Mouse (Mus musculus): ENCODE measurements around the gene Tcn2. TPM values are rescaled to one million over a fixed set of nuclear protein-coding genes. Genes with fewer than 3 reads are reported as not detected.
"Not testable (repeated sequence)": the region's sequence is repeated elsewhere in the genome, so short reads cannot be mapped to it uniquely, and the experiment has no call there.

Gene Tcn2
- polyA plus RNA-seq, 1 experiment from 2014 or later: 31.4 TPM

DNA sequence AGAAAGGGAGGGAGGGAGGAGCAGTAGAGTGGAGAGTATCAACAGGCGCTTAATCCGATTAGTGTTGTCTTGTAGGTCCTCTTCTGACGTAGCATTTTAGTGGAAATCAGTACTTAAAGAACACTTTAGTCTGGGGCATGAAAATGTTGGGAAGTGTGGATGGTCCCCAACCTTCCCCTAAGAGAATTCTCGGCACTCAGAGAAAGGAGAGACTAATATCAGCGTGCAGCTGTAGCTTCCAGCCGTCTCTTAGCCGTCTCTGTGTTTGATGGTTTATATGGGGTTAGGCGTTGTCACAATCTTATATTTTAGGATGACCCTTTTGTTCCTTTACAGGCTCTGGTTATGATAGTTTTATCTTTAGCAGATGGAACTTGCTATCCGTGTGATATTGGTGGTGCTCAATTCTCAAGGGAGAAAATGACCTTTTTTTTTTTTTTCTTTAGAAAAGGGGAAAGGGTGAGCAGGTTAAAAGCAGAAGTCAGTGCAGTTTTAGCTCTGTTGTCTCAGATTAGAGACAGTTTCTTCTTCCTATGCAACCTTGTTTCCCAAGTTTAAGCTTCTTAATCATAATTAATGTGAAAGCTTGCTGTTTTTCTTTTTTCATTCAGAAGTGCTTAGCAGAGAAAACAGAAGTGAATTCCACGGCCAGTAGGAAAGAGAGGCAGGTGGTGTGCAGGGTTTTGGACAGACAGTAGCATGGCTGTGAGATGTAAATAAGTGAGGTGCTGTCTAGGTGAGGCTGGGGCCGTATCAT is 32.6 kb upstream of the Tcn2 start:
- Histone ChIP-seq H3K36me3 (ENCODE audit: control insufficient read depth, insufficient read depth, low read length) (no peaks in the 10 kb centered on the region), H3K27ac (ENCODE audit: low read depth, low read length) (no peak overlapping the region), H3K9ac (ENCODE audit: low read length) (peak overlapping the region; percentile 82), H3K27me3 (ENCODE audit: control insufficient read depth, insufficient read depth, low read length) (no peaks in the 10 kb centered on the region), H3K4me1 (ENCODE audit: control insufficient read depth, insufficient read depth, low read length) (peaks cover 7% of the 10 kb centered on the region), H3K4me2 (ENCODE audit: low read depth) (peak overlapping the region; percentile 89), H3K9me3 (ENCODE audit: control insufficient read depth, low read length) (no peaks in the 10 kb centered on the region), H3K4me3 (ENCODE audit: low read depth, low read length) (peak overlapping the region; percentile 86)
- 17% methylated on average over 11 of the region's 11 CpGs for WGBS
- no peak for DNase-seq (ENCODE audit: low spot score)
- ATAC-seq (ENCODE audit: insufficient read depth, low FRiP score, low TSS enrichment): no peak; the same call in 1 of the 2 replicates

GRCm38 (mm10) chr11:3963610-3964415 is 31.9 kb upstream of the Tcn2 start, which contains the start of gene Pes1:
Gene Pes1 (plus strand): TSS chr11:3963975.
- no peak within 1 kb of the TSS for H3K27ac ChIP-seq (ENCODE audit: low read depth, low read length)
- H3K36me3 ChIP-seq (ENCODE audit: control insufficient read depth, insufficient read depth, low read length): no peaks in the 10 kb centered on the region

GRCm38 (mm10) chr11:3963155-3963554 is 31.2 kb upstream of the Tcn2 start:
- peak overlapping the region; percentile 25 for H3K4me2 ChIP-seq (ENCODE audit: low read depth)
- WGBS: 81% methylated on average over 10 of the region's 10 CpGs
- peak overlapping the region; percentile 82 for H3K9ac ChIP-seq (ENCODE audit: low read length)
- peak; percentile 24 for DNase-seq (ENCODE audit: low spot score)
- ATAC-seq (ENCODE audit: insufficient read depth, low FRiP score, low TSS enrichment): no peak; the same call in 1 of the 2 replicates
- H3K27ac ChIP-seq (ENCODE audit: low read depth, low read length): no peak overlapping the region
- H3K36me3 ChIP-seq (ENCODE audit: control insufficient read depth, insufficient read depth, low read length): no peaks in the 10 kb centered on the region
- peaks cover 7% of the 10 kb centered on the region for H3K4me1 ChIP-seq (ENCODE audit: control insufficient read depth, insufficient read depth, low read length)
- H3K9me3 ChIP-seq (ENCODE audit: control insufficient read depth, low read length): no peaks in the 10 kb centered on the region
- H3K4me3 ChIP-seq (ENCODE audit: low read depth, low read length): peak overlapping the region; percentile 86
- H3K27me3 ChIP-seq (ENCODE audit: control insufficient read depth, insufficient read depth, low read length): no peaks in the 10 kb centered on the region

More at GRCm38 (mm10) chr11:3963610-3964415, 31.9 kb upstream of the Tcn2 start, which contains the start of gene Pes1:
- H3K4me3 ChIP-seq (ENCODE audit: low read depth, low read length): peak within 1 kb of the TSS; percentile 86
- H3K4me1 ChIP-seq (ENCODE audit: control insufficient read depth, insufficient read depth, low read length): peaks cover 7% of the 10 kb centered on the region
- WGBS: under 1% methylated on average over 31 of the region's 31 CpGs
- H3K27me3 ChIP-seq (ENCODE audit: control insufficient read depth, insufficient read depth, low read length): no peaks in the 10 kb centered on the region
- DNase-seq (ENCODE audit: low spot score): peak; percentile 89
- H3K9me3 ChIP-seq (ENCODE audit: control insufficient read depth, low read length): no peaks in the 10 kb centered on the region
- ATAC-seq (ENCODE audit: insufficient read depth, low FRiP score, low TSS enrichment): peak; percentile 93
- peak within 1 kb of the TSS; percentile 89 for H3K4me2 ChIP-seq (ENCODE audit: low read depth)
- peak within 1 kb of the TSS; percentile 82 for H3K9ac ChIP-seq (ENCODE audit: low read length)

DNA sequence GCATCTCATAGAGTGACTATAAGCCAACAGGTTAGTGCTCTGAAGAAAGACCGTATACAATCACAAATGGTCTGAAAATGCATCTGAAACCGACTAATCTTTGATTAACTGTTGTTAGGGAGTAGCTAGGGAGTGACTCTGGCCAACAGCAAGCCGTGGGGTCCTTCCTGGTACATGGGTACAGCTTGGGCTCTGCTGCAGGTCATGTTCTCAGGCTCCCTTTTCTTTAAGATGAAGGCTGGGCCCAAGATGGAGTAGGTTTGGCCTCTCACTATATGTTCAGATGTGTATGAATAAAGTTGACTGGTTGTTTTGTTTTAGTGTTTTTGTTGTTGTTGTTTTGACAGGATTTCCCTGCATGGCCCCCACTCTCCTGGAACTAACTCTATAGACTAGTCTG is 29.8 kb upstream of the Tcn2 start:
- H3K36me3 ChIP-seq (ENCODE audit: control insufficient read depth, insufficient read depth, low read length): no peaks in the 10 kb centered on the region
- no peak for ATAC-seq (ENCODE audit: insufficient read depth, low FRiP score, low TSS enrichment)
- no peak overlapping the region for H3K9ac ChIP-seq (ENCODE audit: low read length)
- H3K27ac ChIP-seq (ENCODE audit: low read depth, low read length): no peak overlapping the region
- peaks cover 7% of the 10 kb centered on the region for H3K4me1 ChIP-seq (ENCODE audit: control insufficient read depth, insufficient read depth, low read length)
- no peak overlapping the region for H3K4me3 ChIP-seq (ENCODE audit: low read depth, low read length)
- H3K4me2 ChIP-seq (ENCODE audit: low read depth): no peak overlapping the region
- H3K9me3 ChIP-seq (ENCODE audit: control insufficient read depth, low read length): no peaks in the 10 kb centered on the region
- no peaks in the 10 kb centered on the region for H3K27me3 ChIP-seq (ENCODE audit: control insufficient read depth, insufficient read depth, low read length)
- 66% methylated on average over 3 of the region's 3 CpGs for WGBS
- DNase-seq (ENCODE audit: low spot score): no peak

GRCm38 (mm10) chr11:3960901-3961300 is 28.9 kb upstream of the Tcn2 start:
- H3K36me3 ChIP-seq (ENCODE audit: control insufficient read depth, insufficient read depth, low read length): no peaks in the 10 kb centered on the region

GRCm38 (mm10) chr11:3955371-3955770 is 23.4 kb upstream of the Tcn2 start:
- not testable (repeated sequence) for H3K4me2 ChIP-seq (ENCODE audit: low read depth); H3K9me3 ChIP-seq (ENCODE audit: control insufficient read depth, low read length); H3K36me3 ChIP-seq (ENCODE audit: control insufficient read depth, insufficient read depth, low read length); H3K4me1 ChIP-seq (ENCODE audit: control insufficient read depth, insufficient read depth, low read length); H3K4me3 ChIP-seq (ENCODE audit: low read depth, low read length); H3K27ac ChIP-seq (ENCODE audit: low read depth, low read length); H3K27me3 ChIP-seq (ENCODE audit: control insufficient read depth, insufficient read depth, low read length); H3K9ac ChIP-seq (ENCODE audit: low read length); DNase-seq (ENCODE audit: low spot score); ATAC-seq (ENCODE audit: insufficient read depth, low FRiP score, low TSS enrichment)
- WGBS: 70% methylated on average over 4 of the region's 4 CpGs

More at GRCm38 (mm10) chr11:3960901-3961300, 28.9 kb upstream of the Tcn2 start:
- Histone ChIP-seq H3K9ac (ENCODE audit: low read length) (no peak overlapping the region), H3K4me3 (ENCODE audit: low read depth, low read length) (no peak overlapping the region), H3K9me3 (ENCODE audit: control insufficient read depth, low read length) (no peaks in the 10 kb centered on the region), H3K4me2 (ENCODE audit: low read depth) (no peak overlapping the region), H3K27me3 (ENCODE audit: control insufficient read depth, insufficient read depth, low read length) (no peaks in the 10 kb centered on the region), H3K4me1 (ENCODE audit: control insufficient read depth, insufficient read depth, low read length) (peaks cover 7% of the 10 kb centered on the region), H3K27ac (ENCODE audit: low read depth, low read length) (no peak overlapping the region)
- DNase-seq (ENCODE audit: low spot score) (no peak), ATAC-seq (ENCODE audit: insufficient read depth, low FRiP score, low TSS enrichment) (no peak)
- WGBS: 43% methylated on average over 2 of the region's 2 CpGs

- H3K4me3 ChIP-seq (ENCODE audit: low read depth, low read length); H3K27me3 ChIP-seq (ENCODE audit: control insufficient read depth, insufficient read depth, low read length); ATAC-seq (ENCODE audit: insufficient read depth, low FRiP score, low TSS enrichment); H3K36me3 ChIP-seq (ENCODE audit: control insufficient read depth, insufficient read depth, low read length); H3K27ac ChIP-seq (ENCODE audit: low read depth, low read length); DNase-seq (ENCODE audit: low spot score); H3K4me1 ChIP-seq (ENCODE audit: control insufficient read depth, insufficient read depth, low read length); H3K9me3 ChIP-seq (ENCODE audit: control insufficient read depth, low read length); H3K4me2 ChIP-seq (ENCODE audit: low read depth); H3K9ac ChIP-seq (ENCODE audit: low read length): not testable (repeated sequence)
- WGBS: 80% methylated on average over 5 of the region's 5 CpGs
Observed at GRCm38 (mm10) chr11:3954876-3955275, 22.9 kb upstream of the Tcn2 start.

DNA sequence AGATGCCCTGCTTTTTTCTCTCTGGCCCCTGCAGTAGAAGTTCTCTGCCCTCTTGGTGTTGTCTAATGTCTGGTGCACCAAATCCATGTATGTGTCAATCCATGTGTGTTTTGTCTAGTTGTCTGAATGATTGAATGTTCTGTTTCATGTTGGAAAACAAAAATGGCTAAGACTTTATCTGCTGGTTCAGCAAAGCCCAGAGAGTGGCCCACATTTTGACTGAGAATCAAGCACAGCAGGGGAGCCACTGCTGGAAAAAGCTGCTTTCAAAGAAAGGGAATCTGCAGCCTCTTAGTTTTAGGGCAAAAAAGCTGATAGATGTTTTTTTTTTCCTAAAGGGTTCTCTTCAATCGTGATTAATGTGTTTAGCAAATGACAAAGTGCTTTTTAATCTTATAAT is 14.4 kb upstream of the Tcn2 start:
- WGBS: 11% methylated on average over 1 of the region's 1 CpGs
- H3K4me1 ChIP-seq (ENCODE audit: control insufficient read depth, insufficient read depth, low read length): no peaks in the 10 kb centered on the region
- DNase-seq (ENCODE audit: low spot score): no peak
- ATAC-seq (ENCODE audit: insufficient read depth, low FRiP score, low TSS enrichment): no peak
- no peak overlapping the region for H3K4me2 ChIP-seq (ENCODE audit: low read depth)
- no peaks in the 10 kb centered on the region for H3K27me3 ChIP-seq (ENCODE audit: control insufficient read depth, insufficient read depth, low read length)
- no peaks in the 10 kb centered on the region for H3K36me3 ChIP-seq (ENCODE audit: control insufficient read depth, insufficient read depth, low read length)
- no peak overlapping the region for H3K9ac ChIP-seq (ENCODE audit: low read length)
- H3K27ac ChIP-seq (ENCODE audit: low read depth, low read length): no peak overlapping the region
- no peak overlapping the region for H3K4me3 ChIP-seq (ENCODE audit: low read depth, low read length)
- no peaks in the 10 kb centered on the region for H3K9me3 ChIP-seq (ENCODE audit: control insufficient read depth, low read length)
